Mouse (Mus musculus) limb, embryonic 12.5 days (tissue): Measurements from ENCODE around the gene Eef2. TPM values are rescaled to one million over a fixed set of nuclear protein-coding genes. Genes with fewer than 3 reads are reported as not detected.

Source experiments
- polyA plus RNA-seq: library from polyadenylated mRNA; unstranded; fragments of >200 nt; fragmentation: Nextera tagmentation; extraction: Ambion mirVana; gene quantifications from 2 replicates; pipeline ENCODE4 v1.2.1, GENCODE M21; 2016

Gene Eef2
- polyA plus RNA-seq, 1 experiment from 2014 or later, result 524 TPM

Other genes with a start within 250 kb of the Eef2 start
- 19.4 and 20.6 TPM in 2 replicates for gene Gadd45b, start 246.6 kb upstream of the Eef2 start, polyA plus RNA-seq
- gene Gng7, start 161.7 kb upstream of the Eef2 start, polyA plus RNA-seq, result 6.2 and 6.4 TPM in 2 replicates
- 0.33 TPM in 1 of 2 replicates, not detected in the other for gene Diras1, start 151.0 kb upstream of the Eef2 start, polyA plus RNA-seq
- gene Slc39a3, start 139.2 kb upstream of the Eef2 start, polyA plus RNA-seq, result 17.0 and 17.6 TPM in 2 replicates
- gene Sgta, start 116.5 kb upstream of the Eef2 start, polyA plus RNA-seq, result 225 and 235 TPM in 2 replicates
- gene Thop1, start 106.6 kb upstream of the Eef2 start, polyA plus RNA-seq, result 68.1 and 68.3 TPM in 2 replicates
- 0.45 and 0.61 TPM in 2 replicates for gene Creb3l3, start 77.8 kb upstream of the Eef2 start, polyA plus RNA-seq
- gene Map2k2, start 70.7 kb upstream of the Eef2 start, polyA plus RNA-seq, result 220 and 229 TPM in 2 replicates
- 19.0 and 19.7 TPM in 2 replicates for gene Zbtb7a, start 41.4 kb upstream of the Eef2 start, polyA plus RNA-seq
- 57.7 and 62.1 TPM in 2 replicates for gene Pias4, start 8.7 kb upstream of the Eef2 start, polyA plus RNA-seq
- 64.2 and 65.7 TPM in 2 replicates for gene Dapk3, start 6.4 kb downstream of the Eef2 start, polyA plus RNA-seq
- gene 4930442H23Rik, start 7.2 kb downstream of the Eef2 start, polyA plus RNA-seq, result not detected in 2 replicates
- not detected in 2 replicates for gene Nmrk2, start 25.4 kb downstream of the Eef2 start, polyA plus RNA-seq
- 0.38 and 0.43 TPM in 2 replicates for gene Atcay, start 54.2 kb downstream of the Eef2 start, polyA plus RNA-seq
- gene Zfr2, start 56.5 kb downstream of the Eef2 start, polyA plus RNA-seq, result 9.9 and 12.1 TPM in 2 replicates
- gene Matk, start 76.3 kb downstream of the Eef2 start, polyA plus RNA-seq, result 4.2 and 4.9 TPM in 2 replicates
- gene Mrpl54, start 90.3 kb downstream of the Eef2 start, polyA plus RNA-seq, result 207 and 217 TPM in 2 replicates
- 48.8 and 53.1 TPM in 2 replicates for gene Apba3, start 90.3 kb downstream of the Eef2 start, polyA plus RNA-seq
- 3.2 and 3.6 TPM in 2 replicates for gene Tjp3, start 115.0 kb downstream of the Eef2 start, polyA plus RNA-seq
- gene Pip5k1c, start 116.3 kb downstream of the Eef2 start, polyA plus RNA-seq, result 63.9 and 68.5 TPM in 2 replicates
- gene Cactin, start 144.5 kb downstream of the Eef2 start, polyA plus RNA-seq, result 57.7 and 58.7 TPM in 2 replicates
- gene Tbxa2r, start 152.1 kb downstream of the Eef2 start, polyA plus RNA-seq, result 2.2 and 2.6 TPM in 2 replicates
- gene Gipc3, start 166.6 kb downstream of the Eef2 start, polyA plus RNA-seq, result 0.05 TPM in 1 of 2 replicates, not detected in the other
- 122 TPM in 2 replicates for gene Hmg20b, start 173.8 kb downstream of the Eef2 start, polyA plus RNA-seq
- 12.5 and 13.3 TPM in 2 replicates for gene Mfsd12, start 180.9 kb downstream of the Eef2 start, polyA plus RNA-seq
- gene 4930404N11Rik, start 189.2 kb downstream of the Eef2 start, polyA plus RNA-seq, result 0.76 and 0.79 TPM in 2 replicates
- gene Fzr1, start 201.9 kb downstream of the Eef2 start, polyA plus RNA-seq, result 136 and 137 TPM in 2 replicates
- gene Dohh, start 207.8 kb downstream of the Eef2 start, polyA plus RNA-seq, result 71.9 and 74.6 TPM in 2 replicates
- 3.3 and 3.8 TPM in 2 replicates for gene Gm48551, start 207.8 kb downstream of the Eef2 start, polyA plus RNA-seq
- gene Gm48552, start 212.4 kb downstream of the Eef2 start, polyA plus RNA-seq, result 1.1 and 3.1 TPM in 2 replicates
- gene Smim24, start 216.4 kb downstream of the Eef2 start, polyA plus RNA-seq, result 2.9 and 3.0 TPM in 2 replicates